Comparison of ENCODE assay signal across 8 mouse cellular contexts in genomic region chr11:3963610-3964415, GRCm38 (mm10). TPM values are rescaled to one million over a fixed set of nuclear protein-coding genes. Genes with fewer than 3 reads are reported as not detected.
DNase-seq lines count a peak whose midpoint lies in the region; ATAC-seq and TF ChIP-seq lines count a peak whose summit lies in the region.

TSS of gene Pes1 (plus strand) at chr11:3963975.

- peak; percentile 97 for ATAC-seq in forebrain, embryonic 13.5 days
- ATAC-seq in liver, postnatal 0 days, result peak; percentile 95
- ATAC-seq in neural tube, embryonic 14.5 days (ENCODE audit: low read depth), result peak; percentile 95

- H3K36me3 ChIP-seq in ES-Bruce4 (ENCODE audit: control insufficient read depth, insufficient read depth, low read length, poor library complexity, severe bottlenecking), result peaks cover 15% of the 10 kb centered on the region
- H3K36me3 ChIP-seq in forebrain, embryonic 13.5 days (ENCODE audit: poor library complexity, severe bottlenecking), result peaks cover 7% of the 10 kb centered on the region
- H3K36me3 ChIP-seq in liver, postnatal 0 days (replicated peaks; ENCODE audit: insufficient read depth, low read length), result peaks cover 12% of the 10 kb centered on the region
- peaks cover 8% of the 10 kb centered on the region; the same call in 1 of the 2 replicates for H3K36me3 ChIP-seq in neural tube, embryonic 14.5 days (ENCODE audit: control insufficient read depth, insufficient read depth, low read length)

- TF ChIP-seq POLR2A in ES-Bruce4 (IDR thresholded peaks at IDR 0.05; ENCODE audit: insufficient read depth, low read length), result no peak

- WGBS in forebrain, embryonic 13.5 days, result under 1% methylated on average over 31 of the region's 31 CpGs
- WGBS in large intestine, adult 2 months, result under 1% methylated on average over 31 of the region's 31 CpGs
- under 1% methylated on average over 31 of the region's 31 CpGs for WGBS in liver, postnatal 0 days (ENCODE audit: insufficient replicate concordance)
- WGBS in neural tube, embryonic 14.5 days, result 1% methylated on average over 31 of the region's 31 CpGs

- peak within 1 kb of the TSS; percentile 55 for H3K27ac ChIP-seq in ES-Bruce4 (ENCODE audit: insufficient read depth, low read length)
- H3K27ac ChIP-seq in forebrain, embryonic 13.5 days, result no peak within 1 kb of the TSS; the same call in 1 of the 2 replicates
- peak within 1 kb of the TSS; percentile 86 for H3K27ac ChIP-seq in liver, postnatal 0 days (ENCODE audit: low read depth)
- H3K27ac ChIP-seq in neural tube, embryonic 14.5 days (ENCODE audit: low read depth, low read length), result peak within 1 kb of the TSS; percentile 24

- H3K27me3 ChIP-seq in ES-Bruce4 (ENCODE audit: control insufficient read depth, insufficient read depth, low read length, poor library complexity, severe bottlenecking), result no peaks in the 10 kb centered on the region
- H3K27me3 ChIP-seq in forebrain, embryonic 13.5 days, result no peaks in the 10 kb centered on the region
- H3K27me3 ChIP-seq in liver, postnatal 0 days (ENCODE audit: insufficient read depth, low read length), result no peaks in the 10 kb centered on the region
- no peaks in the 10 kb centered on the region for H3K27me3 ChIP-seq in neural tube, embryonic 14.5 days (ENCODE audit: control insufficient read depth, insufficient read depth, low read length)

- intact Hi-C loops in heart, postnatal 10 days (cut with DNase I), result no loop called here

- H3K4me3 ChIP-seq in ES-Bruce4 (ENCODE audit: low read depth, low read length), result peak within 1 kb of the TSS; percentile 99
- peak within 1 kb of the TSS; percentile 85 for H3K4me3 ChIP-seq in forebrain, embryonic 13.5 days
- H3K4me3 ChIP-seq in liver, postnatal 0 days (ENCODE audit: low read depth, low read length), result peak within 1 kb of the TSS; percentile 70
- peak within 1 kb of the TSS; percentile 71 for H3K4me3 ChIP-seq in neural tube, embryonic 14.5 days (ENCODE audit: low read depth, low read length)

- H3K9ac ChIP-seq in ES-Bruce4 (ENCODE audit: low read depth, poor library complexity, severe bottlenecking), result peak within 1 kb of the TSS; percentile 92
- peak within 1 kb of the TSS; percentile 84 for H3K9ac ChIP-seq in forebrain, embryonic 13.5 days
- peak within 1 kb of the TSS; percentile 74 for H3K9ac ChIP-seq in liver, postnatal 0 days (replicated peaks)
- peak within 1 kb of the TSS; percentile 58 for H3K9ac ChIP-seq in neural tube, embryonic 14.5 days (replicated peaks; ENCODE audit: low read depth, low read length)

- no peak for TF ChIP-seq EP300 in ES-Bruce4 (IDR thresholded peaks at IDR 0.05; ENCODE audit: insufficient read depth, low read depth, low read length)
- TF ChIP-seq EP300 in liver, postnatal 0 days (IDR thresholded peaks at IDR 0.05; ENCODE audit: low read depth), result peak; percentile 93

- no peaks in the 10 kb centered on the region for H3K4me1 ChIP-seq in ES-Bruce4 (ENCODE audit: control insufficient read depth, insufficient read depth, low read length)
- peaks cover 22% of the 10 kb centered on the region for H3K4me1 ChIP-seq in forebrain, embryonic 13.5 days
- H3K4me1 ChIP-seq in liver, postnatal 0 days (ENCODE audit: insufficient read depth), result peaks cover 8% of the 10 kb centered on the region
- H3K4me1 ChIP-seq in neural tube, embryonic 14.5 days (ENCODE audit: control insufficient read depth, insufficient read depth, low read length), result peaks cover 7% of the 10 kb centered on the region

- H3K9me3 ChIP-seq in ES-Bruce4 (replicated peaks; ENCODE audit: control insufficient read depth, insufficient read depth, low read length, poor library complexity, severe bottlenecking), result no peaks in the 10 kb centered on the region
- no peaks in the 10 kb centered on the region for H3K9me3 ChIP-seq in forebrain, embryonic 13.5 days (replicated peaks)
- no peaks in the 10 kb centered on the region for H3K9me3 ChIP-seq in liver, postnatal 0 days (ENCODE audit: low read length)
- no peaks in the 10 kb centered on the region for H3K9me3 ChIP-seq in neural tube, embryonic 14.5 days (ENCODE audit: control insufficient read depth, low read length)

- peak; percentile 86 for DNase-seq in c-Kit-positive CD71-positive TER-119-positive erythroid progenitor cells, embryonic 14.5 days (ENCODE audit: low spot score)
- peak; percentile 88 to 90 for DNase-seq in heart, postnatal 10 days
- peak; percentile 78 for DNase-seq in large intestine, adult 2 months (ENCODE audit: low read depth, low spot score)
- DNase-seq in liver, postnatal 0 days, result peak; percentile 83
- DNase-seq in testis, postnatal 10 days (ENCODE audit: low spot score), result peak; percentile 80

- peak within 1 kb of the TSS; percentile 91 for H3K4me2 ChIP-seq in forebrain, embryonic 13.5 days
- H3K4me2 ChIP-seq in liver, postnatal 0 days (ENCODE audit: low read depth, low read length), result peak within 1 kb of the TSS; percentile 84
- peak within 1 kb of the TSS; percentile 69 for H3K4me2 ChIP-seq in neural tube, embryonic 14.5 days (ENCODE audit: low read depth, low read length)

- TF ChIP-seq CTCF in ES-Bruce4 (IDR thresholded peaks at IDR 0.05; ENCODE audit: low read depth, low read length), result no peak
- no peak for TF ChIP-seq CTCF in liver, postnatal 0 days (IDR thresholded peaks at IDR 0.05; ENCODE audit: low read depth)

RNA-seq across cellular contexts. Expression of gene Pes1, which starts in this region (rescaled TPM):
- polyA plus RNA-seq in ES-Bruce4 (2011; ENCODE audit: insufficient read depth, insufficient read length, low read depth, missing spikeins), result 248 and 252 TPM in 2 replicates
- 70.6 and 77.0 TPM in 2 replicates for polyA plus RNA-seq in forebrain, embryonic 13.5 days (2015; fragmentation: Nextera tagmentation; extraction: Ambion mirVana)
- total RNA-seq in heart, postnatal 10 days (2021), result 10 to 100 TPM; 31.8 to 34.0 TPM
- 34.1 and 34.2 TPM in 2 replicates for polyA plus RNA-seq in large intestine, adult 2 months (2012; rRNA removed)
- polyA plus RNA-seq in liver, postnatal 0 days (2015; fragmentation: Nextera tagmentation; extraction: Ambion mirVana), result 24.3 and 26.5 TPM in 2 replicates
- polyA plus RNA-seq in neural tube, embryonic 14.5 days (2014; fragmentation: Nextera tagmentation; extraction: Ambion mirVana), result 42.4 and 49.5 TPM in 2 replicates
